Mouse (Mus musculus): ENCODE results near the gene Ggt7. TPM values are rescaled to one million over a fixed set of nuclear protein-coding genes. Genes with fewer than 3 reads are reported as not detected.

Gene Ggt7
- 22.8 and 26.3 TPM in 2 replicates for polyA plus RNA-seq (2012; rRNA removed)

DNA sequence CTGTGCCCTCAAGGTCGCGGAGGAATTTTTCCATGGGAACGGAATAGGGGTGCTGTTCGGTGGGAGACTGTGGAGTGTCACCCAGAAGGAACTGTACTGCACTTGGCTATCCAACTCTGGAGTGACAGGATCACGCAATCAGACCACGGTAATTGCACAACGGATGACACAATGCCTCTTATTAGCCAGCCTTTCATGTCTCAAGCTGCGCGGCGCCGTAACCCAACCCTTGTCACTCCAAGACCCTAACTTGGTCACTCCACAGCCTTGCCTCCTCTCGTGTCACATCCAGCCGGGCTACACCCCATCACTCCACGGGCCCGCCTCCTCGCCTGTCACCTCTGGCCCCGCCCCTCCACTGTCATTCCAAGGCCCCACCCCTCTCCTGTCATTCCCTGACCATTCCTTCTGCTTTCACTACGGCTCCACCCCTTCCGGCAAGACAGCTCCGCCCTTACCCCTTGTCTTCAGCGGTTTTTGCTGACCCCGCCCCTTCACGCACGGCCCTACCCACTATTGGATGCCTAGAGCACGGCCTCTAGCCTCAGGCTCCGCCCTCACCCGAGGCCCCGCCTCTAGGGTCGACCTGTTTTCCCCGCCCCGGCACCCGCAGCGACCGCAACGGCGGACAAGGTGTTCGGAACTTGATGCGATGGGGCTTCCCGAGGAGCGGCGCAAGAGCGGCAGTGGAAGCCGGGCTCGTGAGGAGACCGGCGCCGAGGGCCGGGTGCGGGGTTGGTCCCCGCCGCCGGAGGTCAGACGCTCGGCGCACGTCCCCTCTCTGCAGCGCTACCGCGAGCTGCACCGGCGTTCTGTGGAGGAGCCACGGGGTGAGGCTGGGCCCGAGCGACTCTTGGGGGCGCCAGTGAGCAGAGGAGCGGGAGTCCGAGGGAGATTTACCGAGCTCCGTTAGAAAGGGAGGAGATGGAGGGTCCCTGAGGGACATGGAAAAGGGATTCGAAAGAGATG lies at the start of gene Ggt7, which contains the start of gene Acss2:
Ggt7 (minus strand) TSS at position 783 of the 969 bp plus-strand sequence.
Acss2 (plus strand) TSS at position 494 of the 969 bp plus-strand sequence.

DNA sequence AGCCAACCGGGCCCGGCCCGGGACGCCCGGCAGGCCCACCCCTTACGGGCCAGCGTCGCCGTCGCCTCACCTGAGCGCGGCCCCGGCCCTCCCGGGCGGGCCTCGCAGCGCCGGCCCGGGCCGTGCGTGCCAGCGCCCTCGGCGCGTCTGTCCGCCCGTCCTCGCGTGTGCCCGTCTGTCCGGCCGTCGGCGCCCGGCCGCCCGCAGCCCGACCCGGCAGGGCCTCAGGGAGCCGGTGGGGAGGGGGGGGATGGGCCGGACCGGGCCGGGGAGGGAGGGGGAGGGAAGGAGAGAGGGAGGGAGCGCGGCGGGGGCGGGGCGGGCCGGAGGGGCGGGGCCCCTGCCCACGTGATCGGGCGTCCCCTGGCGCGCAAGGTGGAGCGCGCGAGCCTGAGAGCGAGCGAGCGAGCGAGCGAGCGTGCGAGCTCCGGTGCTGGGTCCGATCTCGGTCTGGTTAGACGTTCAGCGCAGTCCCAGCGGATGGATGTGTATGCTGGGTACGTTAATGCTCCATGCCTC lies 44.4 kb downstream of the Ggt7 start, which contains the start of gene Ncoa6:
Ncoa6 (minus strand) TSS at position 325 of the 519 bp plus-strand sequence.

Other genes with a start within 250 kb of the Ggt7 start
- 615 and 845 TPM in 2 replicates for gene Map1lc3a, start 241.9 kb downstream of the Ggt7 start, polyA plus RNA-seq (2012; rRNA removed)
- gene Pigu, start 160.8 kb downstream of the Ggt7 start, polyA plus RNA-seq (2012; rRNA removed) = 50.9 and 53.8 TPM in 2 replicates
- gene Trp53inp2, start 137.2 kb downstream of the Ggt7 start, polyA plus RNA-seq (2012; rRNA removed) = 203 and 214 TPM in 2 replicates
- 54.7 and 58.5 TPM in 2 replicates for gene Ncoa6, start 44.3 kb downstream of the Ggt7 start, polyA plus RNA-seq (2012; rRNA removed)
- gene Acss2, start 289 bp downstream of the Ggt7 start, polyA plus RNA-seq (2012; rRNA removed) = 29.9 and 32.3 TPM in 2 replicates
- gene Gss, start 74.6 kb upstream of the Ggt7 start, polyA plus RNA-seq (2012; rRNA removed) = 22.9 and 32.6 TPM in 2 replicates
- gene Myh7b, start 93.0 kb upstream of the Ggt7 start, polyA plus RNA-seq (2012; rRNA removed) = 0.53 and 0.97 TPM in 2 replicates
- 212 and 229 TPM in 2 replicates for gene Trpc4ap, start 174.1 kb upstream of the Ggt7 start, polyA plus RNA-seq (2012; rRNA removed)
- 79.8 and 160 TPM in 2 replicates for gene Edem2, start 211.2 kb upstream of the Ggt7 start, polyA plus RNA-seq (2012; rRNA removed)
- gene Gm17581, start 217.6 kb upstream of the Ggt7 start, polyA plus RNA-seq (2012; rRNA removed) = not detected in 2 replicates
- gene Procr, start 232.9 kb upstream of the Ggt7 start, polyA plus RNA-seq (2012; rRNA removed) = 11.7 and 14.6 TPM in 2 replicates